Mouse (Mus musculus): ENCODE data around the gene Gm44503. TPM values are rescaled to one million over a fixed set of nuclear protein-coding genes. Genes with fewer than 3 reads are reported as not detected.

Gm44503 gene
- polyA plus RNA-seq, 1 experiment from 2014 or later = not detected

GRCm38 (mm10) chr9:72944286-72944685 lies 14.4 kb upstream of the Gm44503 start:
- no peaks in the 10 kb centered on the region for H3K27me3 ChIP-seq
- H3K36me3 ChIP-seq = peaks cover 35% of the 10 kb centered on the region
- H3K9ac ChIP-seq = no peak overlapping the region
- ATAC-seq (replicated peaks; ENCODE audit: low FRiP score) = no peak
- no peaks in the 10 kb centered on the region for H3K9me3 ChIP-seq (replicated peaks)
- H3K4me2 ChIP-seq = no peak overlapping the region
- no peak overlapping the region for H3K27ac ChIP-seq
- H3K4me3 ChIP-seq (replicated peaks) = no peak overlapping the region
- WGBS = 90% methylated on average over 13 of the region's 13 CpGs
- H3K4me1 ChIP-seq = no peaks in the 10 kb centered on the region

GRCm38 (mm10) chr9:72947010-72947409 lies 11.6 kb upstream of the Gm44503 start:
- WGBS = 97% methylated on average over 1 of the region's 1 CpGs

GRCm38 (mm10) chr9:72949572-72949971 lies 9.1 kb upstream of the Gm44503 start:
- no peak overlapping the region for H3K4me2 ChIP-seq
- H3K4me1 ChIP-seq = 0 out of 2 replicates have a peak, but pooled peaks cover 5% of the 10 kb centered on the region
- no peak for ATAC-seq (replicated peaks; ENCODE audit: low FRiP score)
- no peak overlapping the region for H3K9ac ChIP-seq
- peaks cover 24% of the 10 kb centered on the region for H3K36me3 ChIP-seq
- no peak overlapping the region for H3K4me3 ChIP-seq (replicated peaks)
- 61% methylated on average over 7 of the region's 7 CpGs for WGBS
- H3K27ac ChIP-seq = no peak overlapping the region
- H3K27me3 ChIP-seq = no peaks in the 10 kb centered on the region
- no peaks in the 10 kb centered on the region for H3K9me3 ChIP-seq (replicated peaks)

More at GRCm38 (mm10) chr9:72947010-72947409, 11.6 kb upstream of the Gm44503 start:
- Histone ChIP-seq H3K27ac (no peak overlapping the region), H3K27me3 (no peaks in the 10 kb centered on the region), H3K4me1 (0 out of 2 replicates have a peak, but pooled peaks cover 5% of the 10 kb centered on the region), H3K4me3 (replicated peaks) (no peak overlapping the region), H3K9ac (no peak overlapping the region), H3K36me3 (peaks cover 35% of the 10 kb centered on the region), H3K9me3 (replicated peaks) (no peaks in the 10 kb centered on the region), H3K4me2 (no peak overlapping the region)
- no peak for ATAC-seq (replicated peaks; ENCODE audit: low FRiP score)

GRCm38 (mm10) chr9:72954746-72955145 lies 3.9 kb upstream of the Gm44503 start:
- H3K4me3 ChIP-seq (replicated peaks) = no peak overlapping the region
- ATAC-seq (replicated peaks; ENCODE audit: low FRiP score) = no peak

DNA sequence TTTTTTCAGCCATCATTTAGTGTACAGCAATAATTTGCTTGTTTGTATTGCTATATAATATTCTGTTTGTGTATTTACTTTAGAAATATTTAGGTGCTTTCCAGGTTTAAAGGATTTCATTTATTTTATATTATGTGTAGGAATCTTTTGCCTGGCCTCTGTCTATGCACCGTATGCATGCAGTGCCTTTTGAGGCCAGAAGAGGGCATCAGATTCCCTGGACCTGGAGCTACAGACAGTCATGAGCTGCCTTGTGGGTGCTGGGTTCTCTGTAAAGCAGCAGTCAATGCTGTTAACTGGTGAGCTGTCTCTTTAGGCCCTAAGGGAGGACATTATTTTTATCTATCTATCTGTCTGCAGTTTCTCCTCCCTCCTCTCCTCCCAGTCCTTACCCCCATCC lies 3.1 kb upstream of the Gm44503 start:
- 13% methylated on average over 1 of the region's 1 CpGs for WGBS

More at GRCm38 (mm10) chr9:72954746-72955145, 3.9 kb upstream of the Gm44503 start:
- Histone ChIP-seq H3K4me2 (no peak overlapping the region), H3K9ac (no peak overlapping the region), H3K36me3 (no peaks in the 10 kb centered on the region), H3K4me1 (peaks cover 8% of the 10 kb centered on the region), H3K27ac (no peak overlapping the region), H3K27me3 (no peaks in the 10 kb centered on the region), H3K9me3 (replicated peaks) (no peaks in the 10 kb centered on the region)
- WGBS = 48% methylated on average over 2 of the region's 2 CpGs

DNA sequence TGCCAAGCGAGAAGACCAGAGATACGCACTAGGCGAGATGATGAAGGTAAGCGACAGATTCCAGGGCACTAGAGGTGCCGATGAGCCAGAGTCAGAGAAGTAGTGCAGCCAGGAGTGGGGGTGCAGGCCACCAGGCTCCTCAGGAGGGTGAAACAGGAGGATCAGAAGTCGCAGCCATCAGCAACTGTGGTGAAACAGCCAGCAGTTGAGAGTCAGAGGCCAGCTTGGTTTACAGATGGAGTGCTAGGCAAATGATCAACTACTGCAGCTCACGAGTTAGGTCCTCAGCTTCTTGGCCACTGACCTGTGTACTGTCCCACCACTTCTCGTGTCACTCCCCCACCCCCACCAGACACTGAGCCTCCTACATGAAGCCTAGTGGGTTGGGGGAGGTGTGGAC lies 2.7 kb downstream of the Gm44503 start:
- Histone ChIP-seq H3K4me2 (no peak overlapping the region), H3K36me3 (no peaks in the 10 kb centered on the region), H3K9me3 (replicated peaks) (no peaks in the 10 kb centered on the region), H3K27ac (peak overlapping the region; percentile 28; the same call in 1 of the 2 replicates), H3K4me3 (replicated peaks) (no peak overlapping the region), H3K4me1 (peaks cover 10% of the 10 kb centered on the region), H3K9ac (no peak overlapping the region), H3K27me3 (no peaks in the 10 kb centered on the region)
- ATAC-seq (replicated peaks; ENCODE audit: low FRiP score) = no peak
- WGBS = 70% methylated on average over 8 of the region's 8 CpGs

More for the DNA sequence above, 3.1 kb upstream of the Gm44503 start:
- Histone ChIP-seq H3K4me1 (peaks cover 8% of the 10 kb centered on the region), H3K9me3 (replicated peaks) (no peaks in the 10 kb centered on the region), H3K9ac (no peak overlapping the region), H3K4me2 (no peak overlapping the region), H3K4me3 (replicated peaks) (no peak overlapping the region), H3K27me3 (no peaks in the 10 kb centered on the region), H3K36me3 (no peaks in the 10 kb centered on the region), H3K27ac (no peak overlapping the region)
- ATAC-seq (replicated peaks; ENCODE audit: low FRiP score) = no peak

DNA sequence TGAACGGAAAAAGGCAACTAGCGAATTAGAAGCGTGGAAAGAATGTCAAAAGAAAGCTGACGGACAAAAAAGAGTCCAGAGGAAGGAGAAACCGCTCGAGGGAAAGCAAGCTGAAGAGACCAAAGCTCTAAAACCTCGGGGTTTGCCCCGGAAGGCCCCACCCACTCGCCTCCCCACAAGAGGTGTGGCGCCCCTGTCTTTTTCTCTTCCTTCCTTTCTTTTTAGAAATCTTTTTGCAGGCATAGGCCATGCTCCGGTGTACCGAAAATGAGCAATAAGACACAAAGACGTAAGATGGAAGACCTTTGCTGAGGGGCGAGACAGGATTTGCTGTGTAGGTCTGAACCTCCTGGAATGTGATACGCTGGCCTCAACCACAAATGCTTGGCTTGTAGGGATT lies 3.3 kb downstream of the Gm44503 start:
- Histone ChIP-seq H3K36me3 (no peaks in the 10 kb centered on the region), H3K4me2 (no peak overlapping the region), H3K9ac (no peak overlapping the region), H3K9me3 (replicated peaks) (no peaks in the 10 kb centered on the region), H3K4me1 (peaks cover 10% of the 10 kb centered on the region), H3K27me3 (no peaks in the 10 kb centered on the region), H3K27ac (no peak overlapping the region), H3K4me3 (replicated peaks) (no peak overlapping the region)
- no peak for ATAC-seq (replicated peaks; ENCODE audit: low FRiP score)
- 80% methylated on average over 15 of the region's 15 CpGs for WGBS

DNA sequence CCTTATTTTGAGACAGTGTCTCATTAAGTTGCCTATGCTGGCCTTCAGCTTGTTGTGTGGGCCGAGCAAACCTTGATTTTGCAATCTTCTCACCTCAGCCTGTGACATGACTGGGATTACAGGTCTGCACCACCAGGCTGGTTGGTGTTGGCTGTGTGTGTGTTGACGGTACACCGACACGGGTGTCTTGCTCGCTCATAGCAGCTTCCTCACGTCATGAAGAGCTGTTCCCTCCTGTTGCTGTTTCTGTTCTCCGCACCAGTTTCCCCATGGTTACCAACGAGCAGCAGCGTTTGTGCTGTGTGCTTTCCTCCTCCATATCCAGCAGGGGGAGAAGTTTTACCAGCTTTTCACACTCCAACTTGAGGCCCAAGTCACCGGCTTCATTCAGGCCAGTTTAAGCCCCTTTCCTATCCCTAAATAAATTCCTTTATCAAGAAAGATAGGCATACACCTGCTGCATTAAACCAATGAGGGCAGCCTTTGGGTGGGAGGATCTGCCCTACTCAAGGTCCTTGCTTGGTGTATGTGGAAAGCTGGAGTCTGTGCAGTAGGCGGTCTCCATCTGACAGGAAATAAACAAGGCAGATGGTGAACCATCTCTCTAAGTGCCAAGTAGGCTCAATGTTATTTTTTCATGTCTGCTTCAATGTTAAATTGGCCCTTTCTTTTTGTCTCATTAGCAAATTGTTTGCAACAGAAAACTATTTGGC lies 9.9 kb downstream of the Gm44503 start:
- H3K27me3 ChIP-seq = no peaks in the 10 kb centered on the region
- no peak overlapping the region for H3K27ac ChIP-seq
- no peaks in the 10 kb centered on the region for H3K4me1 ChIP-seq
- 34% methylated on average over 11 of the region's 11 CpGs for WGBS
- H3K4me2 ChIP-seq = 0 out of 2 replicates have a peak overlapping the region, but pooled peaks have one; percentile 19
- peak; percentile 60 for ATAC-seq (replicated peaks; ENCODE audit: low FRiP score)
- H3K9ac ChIP-seq = no peak overlapping the region
- no peaks in the 10 kb centered on the region for H3K36me3 ChIP-seq
- H3K4me3 ChIP-seq (replicated peaks) = no peak overlapping the region
- H3K9me3 ChIP-seq (replicated peaks) = no peaks in the 10 kb centered on the region

GRCm38 (mm10) chr9:72969874-72970273 lies 11.2 kb downstream of the Gm44503 start:
- Histone ChIP-seq H3K4me2 (no peak overlapping the region), H3K27me3 (no peaks in the 10 kb centered on the region), H3K4me3 (replicated peaks) (no peak overlapping the region), H3K4me1 (no peaks in the 10 kb centered on the region), H3K36me3 (no peaks in the 10 kb centered on the region), H3K9me3 (replicated peaks) (no peaks in the 10 kb centered on the region), H3K9ac (no peak overlapping the region), H3K27ac (no peak overlapping the region)
- ATAC-seq (replicated peaks; ENCODE audit: low FRiP score) = no peak
- WGBS = 73% methylated on average over 7 of the region's 7 CpGs

DNA sequence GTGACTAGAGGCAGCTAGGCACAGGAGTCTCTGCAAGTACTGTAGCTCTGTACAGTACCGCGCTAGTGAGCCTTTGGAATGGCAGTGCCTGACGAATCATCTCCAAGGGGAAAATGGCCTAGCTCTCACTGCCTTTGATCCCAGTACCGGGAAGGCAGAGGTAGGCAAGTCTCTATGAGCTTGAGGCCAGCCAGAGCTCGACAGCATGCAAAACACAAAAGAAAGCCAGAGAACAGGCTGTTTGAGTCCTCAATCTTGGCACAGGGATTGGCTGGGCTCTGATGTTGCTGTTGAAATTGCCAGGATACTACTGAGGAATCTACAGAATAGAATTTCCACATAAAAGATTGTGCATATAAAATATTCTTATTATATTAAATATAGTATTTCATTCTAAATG lies 13.8 kb downstream of the Gm44503 start:
- H3K4me1 ChIP-seq = no peaks in the 10 kb centered on the region
- no peak overlapping the region for H3K4me3 ChIP-seq (replicated peaks)
- no peak overlapping the region for H3K9ac ChIP-seq
- H3K36me3 ChIP-seq = no peaks in the 10 kb centered on the region
- no peak overlapping the region for H3K27ac ChIP-seq
- no peaks in the 10 kb centered on the region for H3K27me3 ChIP-seq
- no peak overlapping the region for H3K4me2 ChIP-seq
- H3K9me3 ChIP-seq (replicated peaks) = no peaks in the 10 kb centered on the region
- no peak for ATAC-seq (replicated peaks; ENCODE audit: low FRiP score)
- 86% methylated on average over 5 of the region's 5 CpGs for WGBS

GRCm38 (mm10) chr9:72972984-72973383 lies 14.3 kb downstream of the Gm44503 start:
- H3K9ac ChIP-seq = no peak overlapping the region
- H3K4me2 ChIP-seq = no peak overlapping the region
- no peak overlapping the region for H3K27ac ChIP-seq
- no peaks in the 10 kb centered on the region for H3K27me3 ChIP-seq
- H3K4me1 ChIP-seq = no peaks in the 10 kb centered on the region
- ATAC-seq (replicated peaks; ENCODE audit: low FRiP score) = no peak
- no peaks in the 10 kb centered on the region for H3K36me3 ChIP-seq
- H3K9me3 ChIP-seq (replicated peaks) = no peaks in the 10 kb centered on the region
- no peak overlapping the region for H3K4me3 ChIP-seq (replicated peaks)

DNA sequence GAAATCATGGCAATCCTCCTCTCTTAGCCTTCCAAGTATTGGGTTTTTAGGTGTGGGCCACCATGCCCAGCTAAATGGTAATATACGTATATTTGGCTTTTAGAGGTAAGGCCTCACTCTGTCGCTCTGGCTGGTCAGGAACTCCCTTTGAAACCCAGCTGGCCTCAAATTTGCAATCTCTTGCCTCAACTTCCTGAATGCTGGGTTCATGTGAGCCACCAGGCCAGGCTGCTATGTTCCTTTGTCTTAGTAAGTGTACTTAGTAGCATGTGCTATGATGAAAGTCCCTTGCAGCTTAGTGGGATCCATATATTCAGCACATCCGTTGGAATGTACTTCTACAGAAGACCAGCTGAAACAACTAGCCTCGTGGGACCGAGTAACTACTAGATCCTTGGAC lies 16.1 kb downstream of the Gm44503 start:
- no peak for ATAC-seq (replicated peaks; ENCODE audit: low FRiP score)
- Histone ChIP-seq H3K9ac (no peak overlapping the region), H3K4me3 (replicated peaks) (no peak overlapping the region), H3K9me3 (replicated peaks) (no peaks in the 10 kb centered on the region), H3K4me1 (no peaks in the 10 kb centered on the region), H3K4me2 (no peak overlapping the region), H3K27ac (no peak overlapping the region), H3K27me3 (no peaks in the 10 kb centered on the region), H3K36me3 (no peaks in the 10 kb centered on the region)
- WGBS = 95% methylated on average over 5 of the region's 5 CpGs

DNA sequence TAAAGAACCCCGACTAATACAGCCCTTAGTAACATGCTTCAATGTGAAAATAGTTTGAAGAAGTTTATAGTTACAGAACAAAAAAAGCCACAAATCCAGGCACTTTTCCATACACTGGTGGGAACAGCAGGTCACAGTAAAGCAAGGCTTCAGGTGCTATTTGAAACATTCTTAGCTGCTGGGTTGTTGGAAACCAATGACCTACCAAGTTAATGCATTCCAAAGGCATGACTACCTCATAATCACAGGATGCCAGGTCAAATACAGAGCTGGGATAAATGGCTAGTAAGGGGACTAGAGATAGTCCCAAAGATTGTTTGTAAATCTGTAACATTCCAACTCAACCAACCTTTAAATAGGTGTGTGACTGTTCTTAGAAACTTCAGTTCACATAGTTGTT lies 16.6 kb downstream of the Gm44503 start:
- Histone ChIP-seq H3K4me1 (no peaks in the 10 kb centered on the region), H3K27ac (no peak overlapping the region), H3K9ac (no peak overlapping the region), H3K27me3 (no peaks in the 10 kb centered on the region), H3K36me3 (no peaks in the 10 kb centered on the region), H3K9me3 (replicated peaks) (no peaks in the 10 kb centered on the region), H3K4me2 (no peak overlapping the region), H3K4me3 (replicated peaks) (no peak overlapping the region)
- ATAC-seq (replicated peaks; ENCODE audit: low FRiP score) = no peak
- WGBS = 88% methylated on average over 1 of the region's 1 CpGs
